Mouse (Mus musculus): ENCODE measurements around the gene Ccdc51. TPM values are rescaled to one million over a fixed set of nuclear protein-coding genes. Genes with fewer than 3 reads are reported as not detected.

Ccdc51 gene
- total RNA-seq, 2 experiments from 2014 or later, result 7.1 to 7.6 TPM

- DNase-seq, result no peak
These were observed 25.4 kb upstream of the Ccdc51 start for GRCm38 (mm10) chr9:109056916-109057315.

- DNase-seq, result no peak
These were observed 24.8 kb upstream of the Ccdc51 start for GRCm38 (mm10) chr9:109057543-109057942.

GRCm38 (mm10) chr9:109058006-109058765, 24.1 kb upstream of the Ccdc51 start:
- no peak for DNase-seq

GRCm38 (mm10) chr9:109059136-109059903, 23.0 kb upstream of the Ccdc51 start, which contains the start of gene Trex1:
Gene Trex1 (minus strand): TSS chr9:109059734.
- DNase-seq, result peak; percentile 89

GRCm38 (mm10) chr9:109060184-109060897, 22.0 kb upstream of the Ccdc51 start:
- no peak for DNase-seq

GRCm38 (mm10) chr9:109060898-109061295, 21.4 kb upstream of the Ccdc51 start:
- no peak for DNase-seq

- DNase-seq, result no peak
These were observed 14.1 kb upstream of the Ccdc51 start for GRCm38 (mm10) chr9:109068095-109068735.

GRCm38 (mm10) chr9:109073661-109074573, 8.4 kb upstream of the Ccdc51 start, which contains the start of gene Atrip:
Gene Atrip (minus strand): TSS chr9:109074124.
- peak; percentile 90 for DNase-seq

GRCm38 (mm10) chr9:109080516-109080915, 1.8 kb upstream of the Ccdc51 start:
- DNase-seq, result no peak

- no peak for DNase-seq
These were observed 557 bp upstream of the Ccdc51 start for GRCm38 (mm10) chr9:109081749-109082123.

- no peak for DNase-seq
These were observed 2.6 kb downstream of the Ccdc51 start for GRCm38 (mm10) chr9:109084922-109085321.

- no peak for DNase-seq
These were observed 5.7 kb downstream of the Ccdc51 start for GRCm38 (mm10) chr9:109087987-109088386.

- DNase-seq, result no peak
These were observed 8.2 kb downstream of the Ccdc51 start for GRCm38 (mm10) chr9:109090446-109090845.

- DNase-seq, result no peak
These were observed 9.5 kb downstream of the Ccdc51 start for GRCm38 (mm10) chr9:109091802-109092201.

GRCm38 (mm10) chr9:109092799-109093198, 10.5 kb downstream of the Ccdc51 start:
- DNase-seq, result no peak

- no peak for DNase-seq
These were observed 11.7 kb downstream of the Ccdc51 start for GRCm38 (mm10) chr9:109093786-109094552.

GRCm38 (mm10) chr9:109094553-109095136, 12.4 kb downstream of the Ccdc51 start:
- no peak for DNase-seq

- peak; percentile 62 for DNase-seq
These were observed 13.1 kb downstream of the Ccdc51 start, which contains the start of gene Plxnb1 for GRCm38 (mm10) chr9:109095137-109095982. Gene Plxnb1 (plus strand): TSS chr9:109095389.

GRCm38 (mm10) chr9:109096251-109096661, 14.0 kb downstream of the Ccdc51 start:
- no peak for DNase-seq
